Mouse (Mus musculus): ENCODE data around the gene Tmem109.

- TF ChIP-seq CTCF (IDR thresholded peaks at IDR 0.05; ENCODE audit: low read depth, low read length), result no peak
- TF ChIP-seq POLR2A (IDR thresholded peaks at IDR 0.05; ENCODE audit: insufficient read depth, low read length), result no peak
- TF ChIP-seq EP300 (IDR thresholded peaks at IDR 0.05; ENCODE audit: insufficient read depth, low read depth, low read length), result no peak
These were observed 25.3 kb downstream of the Tmem109 start for GRCm38 (mm10) chr19:10856520-10856919.
